Mouse (Mus musculus): Measurements from ENCODE around the gene Alpk1.

DNA sequence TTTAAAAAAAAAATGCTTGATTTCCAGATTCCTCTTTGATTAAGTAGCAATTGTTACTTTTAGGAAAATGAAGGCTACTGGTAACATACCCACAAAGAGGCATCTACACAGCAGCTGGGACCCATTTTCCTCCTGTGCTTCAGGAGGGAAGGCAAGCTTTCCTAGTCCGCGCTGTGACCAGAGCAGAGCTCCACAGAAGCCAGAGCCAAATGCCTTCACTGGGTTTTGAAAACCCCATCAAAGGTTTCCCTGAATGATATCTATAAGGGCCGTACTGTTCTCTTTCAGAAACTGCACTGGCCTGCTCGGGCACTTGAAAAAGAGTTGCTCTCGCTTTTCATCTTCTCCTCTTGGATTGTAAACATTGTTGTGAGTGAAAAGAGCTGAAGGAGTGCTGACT lies 60.7 kb downstream of the Alpk1 start:
- no peak for TF ChIP-seq CTCF (IDR thresholded peaks at IDR 0.05; ENCODE audit: low read depth, low read length)
- no peak for TF ChIP-seq POLR2A (IDR thresholded peaks at IDR 0.05; ENCODE audit: borderline replicate concordance, low read depth, low read length)
